Mouse (Mus musculus): ENCODE data around the gene Efcc1. TPM values are rescaled to one million over a fixed set of nuclear protein-coding genes. Genes with fewer than 3 reads are reported as not detected.

The Efcc1 gene
- total and polyA plus RNA-seq, 3 experiments = 0.14 TPM; not detected in 2

- Histone ChIP-seq H3K9me3 (replicated peaks; ENCODE audit: low read length) (no peaks in the 10 kb centered on the region), H3K79me2 (replicated peaks; ENCODE audit: control insufficient read depth, extremely low read depth, insufficient read depth, poor library complexity, severe bottlenecking) (peaks cover 37% of the 10 kb centered on the region), H3K36me3 (replicated peaks in 1 of 2; ENCODE audit: control insufficient read depth in 1 of 2, insufficient read depth in 1 of 2, low read length in 1 of 2) (peaks cover 6 to 40% of the 10 kb centered on the region in 2 experiments), H3K27ac (ENCODE audit: insufficient read depth, low read depth) (no peak overlapping the region), H3K4me1 (ENCODE audit: control insufficient read depth in 1 of 2, insufficient read depth in 2 of 2) (peaks cover 14 to 50% of the 10 kb centered on the region in 2 experiments), H3K27me3 (replicated peaks) (no peaks in the 10 kb centered on the region), H3K4me2 (ENCODE audit: insufficient read depth, low read depth, poor library complexity, severe bottlenecking) (no peak overlapping the region), H3K9ac (ENCODE audit: insufficient read depth, low read depth) (no peak overlapping the region), H3K4me3 (replicated peaks in 1 of 3; ENCODE audit: low read depth in 2 of 3, low read length in 2 of 3, poor library complexity in 1 of 3) (no peak overlapping the region)
- in situ Hi-C loops (cut with MboI; ENCODE audit: low pct_ligation_motif_present, low pct_unique_long_range_greater_than_20kb, low sequenced_read_pairs) = no loop called here
- TF ChIP-seq CHD2 (IDR thresholded peaks at IDR 0.05; ENCODE audit: low read length) (no peak), BHLHE40 (IDR thresholded peaks at IDR 0.05; ENCODE audit: low read depth, low read length) (no peak), EP300 (IDR thresholded peaks at IDR 0.05; ENCODE audit: low read length) (no peak), USF2 (conservative IDR thresholded peaks at IDR 0.05; ENCODE audit: low read depth, low read length) (no peak), TBP (conservative IDR thresholded peaks at IDR 0.05; ENCODE audit: low read depth, low read length) (no peak), ZKSCAN1 (IDR thresholded peaks at IDR 0.05; ENCODE audit: borderline replicate concordance, low read depth, low read length) (no peak), KAT2A (IDR thresholded peaks at IDR 0.05; ENCODE audit: insufficient replicate concordance, low read length) (no peak), MAX (IDR thresholded peaks at IDR 0.05; ENCODE audit: low read length) (no peak), SMC3 (IDR thresholded peaks at IDR 0.05; ENCODE audit: low read depth, low read length) (no peak), MXI1 (IDR thresholded peaks at IDR 0.05; ENCODE audit: low read depth, low read length) (no peak), CTCF (conservative IDR thresholded peaks at IDR 0.05 in 1 of 2, IDR thresholded peaks at IDR 0.05 in 1 of 2; ENCODE audit: low read depth in 2 of 2, low read length in 2 of 2) (no peak), RCOR1 (conservative IDR thresholded peaks at IDR 0.05; ENCODE audit: low read depth, low read length) (no peak)
- dilution Hi-C loops (cut with MboI; ENCODE audit: extremely low pct_ligation_motif_present, extremely low pct_unique_long_range_greater_than_20kb, low sequenced_read_pairs) = no loop called here
- no peak for DNase-seq (ENCODE audit: extremely low read depth)
These were observed 74.8 kb downstream of the Efcc1 start for GRCm38 (mm10) chr6:87805448-87805847.

Other genes with a start within 250 kb of the Efcc1 start
- 9.3 and 11.7 TPM in 2 replicates for gene Arhgap25, start 197.6 kb upstream of the Efcc1 start, total RNA-seq (2012; rRNA removed)
- 11.2 and 12.5 TPM in 2 replicates for gene Arhgap25, start 197.6 kb upstream of the Efcc1 start, total RNA-seq (2014; rRNA removed)
- 16.5 TPM in 2 replicates for gene Arhgap25, start 197.6 kb upstream of the Efcc1 start, polyA plus RNA-seq (2012; ENCODE audit: insufficient read length, low read depth)
- gene Prokr1, start 140.1 kb upstream of the Efcc1 start, total RNA-seq (2012; rRNA removed) = 0.08 TPM in 2 replicates
- gene Prokr1, start 140.1 kb upstream of the Efcc1 start, total RNA-seq (2014; rRNA removed) = not detected in 2 replicates
- 0.14 TPM in 1 of 2 replicates, not detected in the other for gene Prokr1, start 140.1 kb upstream of the Efcc1 start, polyA plus RNA-seq (2012; ENCODE audit: insufficient read length, low read depth)
- gene Aplf, start 58.7 kb upstream of the Efcc1 start, total RNA-seq (2012; rRNA removed) = 9.1 and 10.3 TPM in 2 replicates
- 13.8 and 15.8 TPM in 2 replicates for gene Aplf, start 58.7 kb upstream of the Efcc1 start, total RNA-seq (2014; rRNA removed)
- gene Aplf, start 58.7 kb upstream of the Efcc1 start, polyA plus RNA-seq (2012; ENCODE audit: insufficient read length, low read depth) = 11.1 and 11.9 TPM in 2 replicates
- gene Gp9, start 47.2 kb downstream of the Efcc1 start, total RNA-seq (2012; rRNA removed) = not detected in 2 replicates
- not detected in 2 replicates for gene Gp9, start 47.2 kb downstream of the Efcc1 start, total RNA-seq (2014; rRNA removed)
- gene Gp9, start 47.2 kb downstream of the Efcc1 start, polyA plus RNA-seq (2012; ENCODE audit: insufficient read length, low read depth) = not detected in 2 replicates
- 10.3 and 11.4 TPM in 2 replicates for gene Rab43, start 81.3 kb downstream of the Efcc1 start, total RNA-seq (2012; rRNA removed)
- gene Rab43, start 81.3 kb downstream of the Efcc1 start, total RNA-seq (2014; rRNA removed) = 2.8 and 4.3 TPM in 2 replicates
- gene Rab43, start 81.3 kb downstream of the Efcc1 start, polyA plus RNA-seq (2012; ENCODE audit: insufficient read length, low read depth) = 16.1 and 23.4 TPM in 2 replicates
- 13.0 and 15.7 TPM in 2 replicates for gene Gm45140, start 104.9 kb downstream of the Efcc1 start, total RNA-seq (2012; rRNA removed)
- gene Gm45140, start 104.9 kb downstream of the Efcc1 start, total RNA-seq (2014; rRNA removed) = 4.3 and 5.5 TPM in 2 replicates
- gene Gm45140, start 104.9 kb downstream of the Efcc1 start, polyA plus RNA-seq (2012; ENCODE audit: insufficient read length, low read depth) = 25.7 and 37.6 TPM in 2 replicates
- 43.8 and 67.7 TPM in 2 replicates for gene Isy1, start 107.9 kb downstream of the Efcc1 start, total RNA-seq (2012; rRNA removed)
- 77.4 and 84.2 TPM in 2 replicates for gene Isy1, start 107.9 kb downstream of the Efcc1 start, total RNA-seq (2014; rRNA removed)
- 140 and 204 TPM in 2 replicates for gene Isy1, start 107.9 kb downstream of the Efcc1 start, polyA plus RNA-seq (2012; ENCODE audit: insufficient read length, low read depth)
- gene Cnbp, start 120.2 kb downstream of the Efcc1 start, total RNA-seq (2012; rRNA removed) = 558 and 652 TPM in 2 replicates
- gene Cnbp, start 120.2 kb downstream of the Efcc1 start, total RNA-seq (2014; rRNA removed) = 838 and 876 TPM in 2 replicates
- 649 and 743 TPM in 2 replicates for gene Cnbp, start 120.2 kb downstream of the Efcc1 start, polyA plus RNA-seq (2012; ENCODE audit: insufficient read length, low read depth)
- 85.1 and 99.3 TPM in 2 replicates for gene Copg1, start 156.9 kb downstream of the Efcc1 start, total RNA-seq (2012; rRNA removed)
- gene Copg1, start 156.9 kb downstream of the Efcc1 start, total RNA-seq (2014; rRNA removed) = 75.6 and 78.3 TPM in 2 replicates
- 81.3 and 91.9 TPM in 2 replicates for gene Copg1, start 156.9 kb downstream of the Efcc1 start, polyA plus RNA-seq (2012; ENCODE audit: insufficient read length, low read depth)
- gene Hmces, start 183.1 kb downstream of the Efcc1 start, total RNA-seq (2012; rRNA removed) = 8.4 and 11.8 TPM in 2 replicates
- 0.31 and 0.73 TPM in 2 replicates for gene Hmces, start 183.1 kb downstream of the Efcc1 start, total RNA-seq (2014; rRNA removed)
- gene Hmces, start 183.1 kb downstream of the Efcc1 start, polyA plus RNA-seq (2012; ENCODE audit: insufficient read length, low read depth) = 0.99 and 1.4 TPM in 2 replicates

All from CH12.LX (cell line).